Mouse (Mus musculus): ENCODE measurements at regions not wholly inside any gene's neighbourhood (a gene's known extent, or its start where the extent isn't known, plus 50 kb on each side); places are given as distances from the start of the nearest gene placed in this dataset.

GRCm38 (mm10) chr2:137704565-137704947 lies 551.8 kb upstream of the Btbd3 start:
- no peak for TF ChIP-seq CTCF (IDR thresholded peaks at IDR 0.05; ENCODE audit: extremely low read depth, insufficient read depth, insufficient read length, insufficient replicate concordance)
- TF ChIP-seq POLR2A (IDR thresholded peaks at IDR 0.05; ENCODE audit: low read depth, low read length): no peak
- no peak for DNase-seq (ENCODE audit: low read depth in 1 of 2, low spot score in 2 of 2)
- Histone ChIP-seq H3K27me3 (ENCODE audit: control insufficient read depth, insufficient read depth, low read length) (no peaks in the 10 kb centered on the region), H3K4me1 (ENCODE audit: control insufficient read depth, insufficient read depth, insufficient read length) (no peaks in the 10 kb centered on the region), H3K27ac (ENCODE audit: insufficient read depth, low read length) (no peak overlapping the region), H3K4me3 (ENCODE audit: extremely low read depth, insufficient read depth, insufficient read length) (no peak overlapping the region), H3K36me3 (ENCODE audit: control insufficient read depth, insufficient read depth, low read length) (no peaks in the 10 kb centered on the region)
- WGBS: 77% methylated on average over 6 of the region's 6 CpGs

DNA sequence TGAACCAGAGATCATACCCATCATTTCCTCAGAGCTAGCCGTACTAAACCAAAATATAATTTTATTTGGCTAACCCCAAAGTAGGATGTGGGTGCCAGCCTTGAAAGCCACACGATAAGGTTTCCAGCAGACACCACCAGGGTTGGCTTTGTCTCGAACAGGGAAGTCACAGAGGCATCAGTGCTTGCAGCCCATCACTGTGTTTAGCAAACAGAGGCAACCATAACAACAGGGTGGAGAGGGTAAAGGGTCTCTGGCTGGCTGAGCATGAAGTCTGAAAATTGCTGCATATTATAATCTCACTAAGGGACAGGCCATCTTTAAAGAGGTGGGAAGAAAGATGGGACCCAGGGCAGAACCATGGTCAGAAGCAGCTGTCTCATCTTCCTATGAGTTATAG lies 552.3 kb upstream of the Btbd3 start:
- no peak overlapping the region for H3K4me3 ChIP-seq (ENCODE audit: extremely low read depth, insufficient read depth, insufficient read length)
- no peak for DNase-seq (ENCODE audit: low read depth in 1 of 2, low spot score in 2 of 2)
- no peak for TF ChIP-seq CTCF (IDR thresholded peaks at IDR 0.05; ENCODE audit: extremely low read depth, insufficient read depth, insufficient read length, insufficient replicate concordance)
- no peak for TF ChIP-seq POLR2A (IDR thresholded peaks at IDR 0.05; ENCODE audit: low read depth, low read length)
- no peaks in the 10 kb centered on the region for H3K36me3 ChIP-seq (ENCODE audit: control insufficient read depth, insufficient read depth, low read length)
- 51% methylated on average over 3 of the region's 3 CpGs for WGBS
- H3K27ac ChIP-seq (ENCODE audit: insufficient read depth, low read length): no peak overlapping the region
- H3K27me3 ChIP-seq (ENCODE audit: control insufficient read depth, insufficient read depth, low read length): no peaks in the 10 kb centered on the region
- H3K4me1 ChIP-seq (ENCODE audit: control insufficient read depth, insufficient read depth, insufficient read length): no peaks in the 10 kb centered on the region

GRCm38 (mm10) chr2:137695885-137696284 lies 560.5 kb upstream of the Btbd3 start:
- Histone ChIP-seq H3K27ac (ENCODE audit: insufficient read depth, low read length) (no peak overlapping the region), H3K4me1 (ENCODE audit: control insufficient read depth, insufficient read depth, insufficient read length) (no peaks in the 10 kb centered on the region), H3K36me3 (ENCODE audit: control insufficient read depth, insufficient read depth, low read length) (no peaks in the 10 kb centered on the region), H3K4me3 (ENCODE audit: extremely low read depth, insufficient read depth, insufficient read length) (no peak overlapping the region), H3K27me3 (ENCODE audit: control insufficient read depth, insufficient read depth, low read length) (no peaks in the 10 kb centered on the region)
- WGBS: 89% methylated on average over 5 of the region's 5 CpGs
- TF ChIP-seq CTCF (IDR thresholded peaks at IDR 0.05; ENCODE audit: extremely low read depth, insufficient read depth, insufficient read length, insufficient replicate concordance) (no peak), POLR2A (IDR thresholded peaks at IDR 0.05; ENCODE audit: low read depth, low read length) (no peak)
- no peak for DNase-seq (ENCODE audit: low read depth in 1 of 2, low spot score in 2 of 2)

DNA sequence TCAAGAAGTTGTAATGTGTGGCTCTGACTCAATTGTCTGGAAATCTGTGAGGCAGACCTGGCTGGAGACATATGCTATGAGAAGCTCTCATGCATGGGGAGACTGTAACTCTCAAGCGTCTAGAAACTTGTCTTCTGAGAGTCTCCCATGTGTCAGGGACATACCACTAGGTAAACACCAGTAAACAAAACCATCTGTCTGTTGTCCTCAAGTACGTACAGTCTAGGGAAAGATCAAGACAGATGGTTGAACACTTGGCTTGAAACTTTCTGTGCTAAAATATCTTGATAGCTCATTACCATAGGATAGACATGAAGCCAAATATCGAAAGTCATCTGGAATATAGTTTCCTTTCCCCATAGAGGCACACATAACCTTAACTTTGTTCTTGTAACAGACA lies 562.3 kb upstream of the Btbd3 start:
- Histone ChIP-seq H3K4me3 (ENCODE audit: extremely low read depth, insufficient read depth, insufficient read length) (no peak overlapping the region), H3K36me3 (ENCODE audit: control insufficient read depth, insufficient read depth, low read length) (no peaks in the 10 kb centered on the region), H3K27me3 (ENCODE audit: control insufficient read depth, insufficient read depth, low read length) (no peaks in the 10 kb centered on the region), H3K27ac (ENCODE audit: insufficient read depth, low read length) (no peak overlapping the region), H3K4me1 (ENCODE audit: control insufficient read depth, insufficient read depth, insufficient read length) (no peaks in the 10 kb centered on the region)
- WGBS: 80% methylated on average over 3 of the region's 3 CpGs
- DNase-seq (ENCODE audit: low read depth in 1 of 2, low spot score in 2 of 2): no peak
- TF ChIP-seq CTCF (IDR thresholded peaks at IDR 0.05; ENCODE audit: extremely low read depth, insufficient read depth, insufficient read length, insufficient replicate concordance) (no peak), POLR2A (IDR thresholded peaks at IDR 0.05; ENCODE audit: low read depth, low read length) (no peak)

DNA sequence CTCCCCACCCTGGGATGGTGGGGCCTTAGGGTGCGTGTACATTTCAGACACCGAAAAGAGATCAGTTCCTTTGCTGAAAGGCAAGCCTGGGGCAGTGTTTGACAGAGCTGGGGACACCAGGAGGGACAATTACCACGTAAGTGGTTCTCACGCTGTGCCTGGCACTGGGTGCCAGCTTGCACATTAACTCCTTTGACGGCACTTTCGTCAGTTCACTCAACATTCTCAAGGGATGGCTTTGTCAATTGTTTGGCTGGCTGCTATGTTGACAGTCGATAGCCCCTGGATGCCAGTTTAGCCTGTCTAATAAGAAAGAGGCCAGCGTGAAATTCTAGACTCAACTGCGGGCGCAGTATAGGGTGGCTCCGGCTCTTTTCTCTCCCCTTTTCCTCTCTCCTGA lies 569.2 kb upstream of the Btbd3 start:
- no peak for DNase-seq (ENCODE audit: low read depth in 1 of 2, low spot score in 2 of 2)
- H3K27me3 ChIP-seq (ENCODE audit: control insufficient read depth, insufficient read depth, low read length): no peaks in the 10 kb centered on the region
- 90% methylated on average over 11 of the region's 11 CpGs for WGBS
- H3K4me3 ChIP-seq (ENCODE audit: extremely low read depth, insufficient read depth, insufficient read length): no peak overlapping the region
- no peaks in the 10 kb centered on the region for H3K4me1 ChIP-seq (ENCODE audit: control insufficient read depth, insufficient read depth, insufficient read length)
- H3K36me3 ChIP-seq (ENCODE audit: control insufficient read depth, insufficient read depth, low read length): no peaks in the 10 kb centered on the region
- no peak overlapping the region for H3K27ac ChIP-seq (ENCODE audit: insufficient read depth, low read length)
- TF ChIP-seq CTCF (IDR thresholded peaks at IDR 0.05; ENCODE audit: extremely low read depth, insufficient read depth, insufficient read length, insufficient replicate concordance): no peak
- no peak for TF ChIP-seq POLR2A (IDR thresholded peaks at IDR 0.05; ENCODE audit: low read depth, low read length)

DNA sequence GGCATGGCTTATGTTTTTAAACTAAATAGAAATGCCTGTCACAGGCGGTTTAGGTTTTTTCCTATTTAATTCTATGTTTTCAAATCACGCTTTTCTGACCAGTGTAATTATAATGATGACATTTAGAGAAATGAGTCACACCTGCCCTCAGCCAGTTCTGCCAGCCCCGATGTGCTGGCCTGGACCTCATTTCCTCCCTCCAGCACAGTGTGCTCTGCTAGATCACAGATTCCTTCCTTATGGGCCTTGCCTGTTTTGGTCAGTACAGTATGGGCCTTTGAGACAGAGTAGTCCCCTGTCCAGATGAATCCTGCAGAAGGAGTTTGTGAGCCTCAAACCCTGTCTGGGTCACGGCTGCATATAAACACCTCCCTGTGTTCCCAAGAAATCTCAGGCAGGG lies 569.6 kb upstream of the Btbd3 start:
- DNase-seq (ENCODE audit: low read depth in 1 of 2, low spot score in 2 of 2): no peak
- Histone ChIP-seq H3K27ac (ENCODE audit: insufficient read depth, low read length) (no peak overlapping the region), H3K4me3 (ENCODE audit: extremely low read depth, insufficient read depth, insufficient read length) (no peak overlapping the region), H3K4me1 (ENCODE audit: control insufficient read depth, insufficient read depth, insufficient read length) (no peaks in the 10 kb centered on the region), H3K27me3 (ENCODE audit: control insufficient read depth, insufficient read depth, low read length) (no peaks in the 10 kb centered on the region), H3K36me3 (ENCODE audit: control insufficient read depth, insufficient read depth, low read length) (no peaks in the 10 kb centered on the region)
- TF ChIP-seq CTCF (IDR thresholded peaks at IDR 0.05; ENCODE audit: extremely low read depth, insufficient read depth, insufficient read length, insufficient replicate concordance) (no peak), POLR2A (IDR thresholded peaks at IDR 0.05; ENCODE audit: low read depth, low read length) (no peak)
- WGBS: 78% methylated on average over 4 of the region's 4 CpGs

GRCm38 (mm10) chr2:137681762-137682161 lies 565.3 kb upstream of the Jag1 start:
- TF ChIP-seq CTCF (IDR thresholded peaks at IDR 0.05; ENCODE audit: extremely low read depth, insufficient read depth, insufficient read length, insufficient replicate concordance) (no peak), POLR2A (IDR thresholded peaks at IDR 0.05; ENCODE audit: low read depth, low read length) (no peak)
- no peak for DNase-seq (ENCODE audit: low read depth in 1 of 2, low spot score in 2 of 2)
- Histone ChIP-seq H3K27me3 (ENCODE audit: control insufficient read depth, insufficient read depth, low read length) (no peaks in the 10 kb centered on the region), H3K4me3 (ENCODE audit: extremely low read depth, insufficient read depth, insufficient read length) (no peak overlapping the region), H3K4me1 (ENCODE audit: control insufficient read depth, insufficient read depth, insufficient read length) (no peaks in the 10 kb centered on the region), H3K36me3 (ENCODE audit: control insufficient read depth, insufficient read depth, low read length) (no peaks in the 10 kb centered on the region), H3K27ac (ENCODE audit: insufficient read depth, low read length) (no peak overlapping the region)
- WGBS: 84% methylated on average over 1 of the region's 1 CpGs
